Mouse (Mus musculus) forebrain, embryonic 11.5 days (tissue): Measurements from ENCODE around the gene Ccnf. TPM values are rescaled to one million over a fixed set of nuclear protein-coding genes. Genes with fewer than 3 reads are reported as not detected.
A peak's percentile ranks its signal among the peaks of the same experiment; 100 is the strongest.

Experiments used
- ATAC-seq: fragments of 200-750 bp; cut with Nextera tagmentation; replicated peaks from 2 replicates; pipeline ENCODE4 v1.8.0; 2017; ENCODE audit warnings: moderate TSS enrichment; ENCODE audit not compliant: low FRiP score
- DNase-seq: peaks from one replicate; pipeline ENCODE4 v3.0.0-alpha.2; 2017; ENCODE audit warnings: low spot score
- H3K27ac ChIP-seq: fragments of 300-500 bp; sonication (generic); 2 replicates; pipeline ENCODE4 v1.5.1; 2014; ENCODE audit warnings: low read depth, low read length
- H3K27me3 ChIP-seq: fragments of 300-500 bp; sonication (generic); 2 replicates; pipeline ENCODE4 v1.6.1; 2014; ENCODE audit warnings: mild to moderate bottlenecking, low read length, mixed read lengths; ENCODE audit not compliant: control insufficient read depth, insufficient read depth
- H3K36me3 ChIP-seq: fragments of 300-500 bp; sonication (generic); 2 replicates; pipeline ENCODE4 v1.6.1; 2014; ENCODE audit warnings: mild to moderate bottlenecking, low read length, moderate library complexity, mixed read lengths; ENCODE audit not compliant: control insufficient read depth, insufficient read depth
- H3K4me1 ChIP-seq: fragments of 300-500 bp; sonication (generic); replicated peaks from 2 replicates; pipeline ENCODE4 v1.6.1; 2014; ENCODE audit warnings: low read length, mixed read lengths; ENCODE audit not compliant: control insufficient read depth, insufficient read depth
- H3K4me2 ChIP-seq: fragments of 300-500 bp; sonication (generic); 2 replicates; pipeline ENCODE4 v1.6.1; 2014; ENCODE audit warnings: low read depth, mild to moderate bottlenecking, low read length, moderate library complexity, mixed read lengths; ENCODE audit not compliant: severe bottlenecking
- H3K4me3 ChIP-seq: fragments of 300-500 bp; sonication (generic); 2 replicates; pipeline ENCODE4 v1.5.1; 2014; ENCODE audit warnings: low read depth, low read length
- H3K9ac ChIP-seq: fragments of 300-500 bp; sonication (generic); 2 replicates; pipeline ENCODE4 v1.6.1; 2014; ENCODE audit warnings: low read length
- H3K9me3 ChIP-seq: fragments of 300-500 bp; sonication (generic); 2 replicates; pipeline ENCODE4 v1.6.1; 2016; ENCODE audit warnings: low read length, mixed read lengths; ENCODE audit not compliant: control insufficient read depth
- WGBS: fragments of 180-500 bp; shearing (Covaris S2); extraction: QIAGEN DNeasy Blood & Tissue Kit; methylation state at CpG from one replicate; pipeline ENCODE4 v1.1.7; 2014; 5-methylcytosine and 5-hydroxymethylcytosine counted together
- microRNA-seq: library from miRNA; unstranded; fragments of <30 nt; microRNA quantifications from one replicate; pipeline ENCODE4, GENCODE M21; 2016; ENCODE audit not compliant: insufficient number of aligned reads
- polyA plus RNA-seq: library from polyadenylated mRNA; unstranded; fragments of >200 nt; fragmentation: Nextera tagmentation; extraction: Ambion mirVana; gene quantifications from 2 replicates; pipeline ENCODE4 v1.2.1, GENCODE M21; 2014

The Ccnf gene
- polyA plus RNA-seq, 1 experiment from 2014 or later = 117 TPM

GRCm38 (mm10) chr17:24193268-24193667 is 58.0 kb downstream of the Ccnf start:
- H3K4me3 ChIP-seq = no peak overlapping the region
- no peaks in the 10 kb centered on the region for H3K36me3 ChIP-seq
- WGBS = 90% methylated on average over 8 of the region's 8 CpGs
- no peak overlapping the region for H3K9ac ChIP-seq
- no peak overlapping the region for H3K27ac ChIP-seq
- H3K4me1 ChIP-seq = no peaks in the 10 kb centered on the region
- ATAC-seq (no peak), DNase-seq (no peak)
- no peak overlapping the region for H3K4me2 ChIP-seq
- no peaks in the 10 kb centered on the region for H3K9me3 ChIP-seq
- no peaks in the 10 kb centered on the region for H3K27me3 ChIP-seq

GRCm38 (mm10) chr17:24192848-24193247 is 58.4 kb downstream of the Ccnf start:
- Histone ChIP-seq H3K9ac (no peak overlapping the region), H3K27me3 (no peaks in the 10 kb centered on the region), H3K9me3 (no peaks in the 10 kb centered on the region), H3K4me2 (no peak overlapping the region), H3K27ac (no peak overlapping the region), H3K4me1 (no peaks in the 10 kb centered on the region), H3K4me3 (no peak overlapping the region), H3K36me3 (no peaks in the 10 kb centered on the region)
- ATAC-seq (no peak), DNase-seq (no peak)
- WGBS = 87% methylated on average over 8 of the region's 8 CpGs

- 75% methylated on average over 4 of the region's 4 CpGs for WGBS
- no peak for DNase-seq
Observed at GRCm38 (mm10) chr17:24191481-24191880, 59.8 kb downstream of the Ccnf start.

GRCm38 (mm10) chr17:24190934-24191333 is 60.4 kb downstream of the Ccnf start:
- WGBS = 88% methylated on average over 2 of the region's 2 CpGs
- no peak overlapping the region for H3K9ac ChIP-seq
- no peaks in the 10 kb centered on the region for H3K9me3 ChIP-seq
- DNase-seq (no peak), ATAC-seq (no peak)
- H3K4me2 ChIP-seq = no peak overlapping the region
- no peaks in the 10 kb centered on the region for H3K36me3 ChIP-seq
- H3K27ac ChIP-seq = no peak overlapping the region
- H3K4me1 ChIP-seq = no peaks in the 10 kb centered on the region
- H3K4me3 ChIP-seq = no peak overlapping the region
- H3K27me3 ChIP-seq = no peaks in the 10 kb centered on the region

More at GRCm38 (mm10) chr17:24191481-24191880, 59.8 kb downstream of the Ccnf start:
- Histone ChIP-seq H3K9me3 (no peaks in the 10 kb centered on the region), H3K4me3 (no peak overlapping the region), H3K4me2 (no peak overlapping the region), H3K4me1 (no peaks in the 10 kb centered on the region), H3K27ac (no peak overlapping the region), H3K9ac (no peak overlapping the region), H3K27me3 (no peaks in the 10 kb centered on the region), H3K36me3 (no peaks in the 10 kb centered on the region)
- ATAC-seq = no peak

- no peaks in the 10 kb centered on the region; the same call in 1 of the 2 replicates for H3K4me1 ChIP-seq
- H3K9me3 ChIP-seq = no peaks in the 10 kb centered on the region
- H3K27ac ChIP-seq = no peak overlapping the region
- H3K9ac ChIP-seq = no peak overlapping the region
- ATAC-seq = no peak
- H3K27me3 ChIP-seq = no peaks in the 10 kb centered on the region
- DNase-seq = no peak
- H3K4me2 ChIP-seq = no peak overlapping the region
- 74% methylated on average over 3 of the region's 3 CpGs for WGBS
- H3K4me3 ChIP-seq = no peak overlapping the region
- no peaks in the 10 kb centered on the region for H3K36me3 ChIP-seq
Observed at GRCm38 (mm10) chr17:24174259-24174658, 77.0 kb downstream of the Ccnf start.

- WGBS = 9% methylated on average over 3 of the region's 3 CpGs
- Histone ChIP-seq H3K27ac (no peak overlapping the region), H3K36me3 (no peaks in the 10 kb centered on the region), H3K4me3 (no peak overlapping the region), H3K9ac (no peak overlapping the region), H3K9me3 (no peaks in the 10 kb centered on the region), H3K4me1 (peaks cover under 1% of the 10 kb centered on the region; the same call in 1 of the 2 replicates), H3K4me2 (no peak overlapping the region), H3K27me3 (no peaks in the 10 kb centered on the region)
- ATAC-seq (no peak), DNase-seq (peak; percentile 75)
Observed at GRCm38 (mm10) chr17:24173423-24173822, 77.9 kb downstream of the Ccnf start.

Small RNAs within 50 kb of the gene (microRNA-seq; reads per million reads assigned to microRNA genes)
- gene Mir5134 (3.4 reads per million), gene Mir6965 (2.5 reads per million)

Other genes with a start within 250 kb of the Ccnf start
- 0.15 TPM in 1 of 2 replicates, not detected in the other for gene Prss27, start 213.3 kb downstream of the Ccnf start, polyA plus RNA-seq
- 82.8 and 85.0 TPM in 2 replicates for gene Kctd5, start 178.0 kb downstream of the Ccnf start, polyA plus RNA-seq
- gene Pdpk1, start 100.6 kb downstream of the Ccnf start, polyA plus RNA-seq = 46.6 and 47.5 TPM in 2 replicates
- gene Amdhd2, start 87.7 kb downstream of the Ccnf start, polyA plus RNA-seq = 29.5 and 34.7 TPM in 2 replicates
- 394 and 453 TPM in 2 replicates for gene Atp6v0c, start 81.8 kb downstream of the Ccnf start, polyA plus RNA-seq
- 8.3 and 8.4 TPM in 2 replicates for gene Tbc1d24, start 45.9 kb downstream of the Ccnf start, polyA plus RNA-seq
- 3.8 and 4.9 TPM in 2 replicates for gene Ntn3, start 42.0 kb downstream of the Ccnf start, polyA plus RNA-seq
- 17.7 and 19.2 TPM in 2 replicates for gene Tedc2, start 30.6 kb downstream of the Ccnf start, polyA plus RNA-seq
- not detected in 2 replicates for gene Abca17, start 99.6 kb upstream of the Ccnf start, polyA plus RNA-seq
- gene Abca3, start 100.5 kb upstream of the Ccnf start, polyA plus RNA-seq = 12.9 and 14.6 TPM in 2 replicates
- gene Rnps1, start 163.1 kb upstream of the Ccnf start, polyA plus RNA-seq = 441 and 443 TPM in 2 replicates
- 59.7 and 68.7 TPM in 2 replicates for gene Eci1, start 175.2 kb upstream of the Ccnf start, polyA plus RNA-seq
- gene Dnase1l2, start 191.6 kb upstream of the Ccnf start, polyA plus RNA-seq = 2.7 and 3.3 TPM in 2 replicates
- 28.8 and 31.4 TPM in 2 replicates for gene E4f1, start 218.8 kb upstream of the Ccnf start, polyA plus RNA-seq
- gene Pgp, start 218.9 kb upstream of the Ccnf start, polyA plus RNA-seq = 72.1 and 73.4 TPM in 2 replicates
- 0.41 and 0.44 TPM in 2 replicates for gene Bricd5, start 222.4 kb upstream of the Ccnf start, polyA plus RNA-seq
- 33.8 and 34.0 TPM in 2 replicates for gene Mlst8, start 227.6 kb upstream of the Ccnf start, polyA plus RNA-seq
- gene Caskin1, start 237.1 kb upstream of the Ccnf start, polyA plus RNA-seq = 8.0 and 9.3 TPM in 2 replicates